ENCODE assay signal across 26 mouse cellular contexts in genomic region chr4:123643561-123643960, GRCm38 (mm10). TPM values are rescaled to one million over a fixed set of nuclear protein-coding genes. Genes with fewer than 3 reads are reported as not detected.
A peak's percentile ranks its signal among the peaks of the same experiment; 100 is the strongest.
DNase-seq lines count a peak whose midpoint lies in the region; ATAC-seq and TF ChIP-seq lines count a peak whose summit lies in the region.
"Had no signal": no experiment of that assay in that cellular context is flagged by ENCODE, and none has a peak within 500 bp of the region (broad histone marks: within the 10 kb centered on the region; RNA-seq: fewer than 3 reads in every experiment).

No protein-coding gene starts in this region.

- peak; percentile 28; the same call in 1 of the 2 replicates for ATAC-seq in lung, embryonic 14.5 days (ENCODE audit: insufficient read depth)
- no peak for ATAC-seq in limb, embryonic 15.5 days (ENCODE audit: insufficient number of reproducible peaks, low FRiP score, low TSS enrichment, low read depth)
- ATAC-seq: activated CD4-positive, CD25-positive, alpha-beta regulatory T cell, adult 4 months; forebrain, embryonic 14.5 days; liver, postnatal 0 days; Patski had no signal

- H3K4me3 ChIP-seq in lung, embryonic 14.5 days (ENCODE audit: low read depth, low read length): no peak overlapping the region
- H3K4me3 ChIP-seq in lung, adult 2 months (replicated peaks; ENCODE audit: extremely low read depth, low read depth, low read length): no peak overlapping the region
- no peak overlapping the region for H3K4me3 ChIP-seq in ES-Bruce4 (ENCODE audit: low read depth, low read length)
- H3K4me3 ChIP-seq in limb, embryonic 15.5 days: no peak overlapping the region
- H3K4me3 ChIP-seq: erythroblast, embryonic 14.5 days; heart, embryonic 10.5 days; megakaryocyte, embryonic 14.5 days; neural tube, embryonic 13.5 days had no signal

- no peak for TF ChIP-seq POLR2A in lung, adult 2 months (IDR thresholded peaks at IDR 0.05; ENCODE audit: borderline replicate concordance, extremely low read depth, low read depth, low read length)
- TF ChIP-seq POLR2A in ES-Bruce4 (IDR thresholded peaks at IDR 0.05; ENCODE audit: insufficient read depth, low read length): no peak

- DNase-seq in cerebellum, postnatal 10 days: peak; percentile 31 to 47
- DNase-seq in cerebellum, adult 9-10 months: no peak
- no peak for DNase-seq in lung, embryonic 14.5 days
- no peak for DNase-seq in lung, adult 2 months
- no peak for DNase-seq in right cerebral cortex, postnatal 36 days (ENCODE audit: low spot score in 2 of 2)
- no peak for DNase-seq in adrenal gland, adult 2 months
- DNase-seq: adrenal gland, postnatal 25 days; embryo, embryonic 11 days; gastrocnemius, postnatal 25 days; heart, postnatal 10 days; kidney, adult 18-20 months; kidney, postnatal 25 days; layer of hippocampus, adult 9-11 months; liver; liver, postnatal 0 days; retina, postnatal 1 day; thymus, adult 18-20 months had no signal

- WGBS in lung, embryonic 14.5 days: 64% methylated on average over 6 of the region's 6 CpGs
- 56% methylated on average over 6 of the region's 6 CpGs for WGBS in lung, adult 2 months
- 75% methylated on average over 6 of the region's 6 CpGs for WGBS in limb, embryonic 15.5 days

- no peaks in the 10 kb centered on the region for H3K27me3 ChIP-seq in lung, embryonic 14.5 days (ENCODE audit: insufficient read depth, low read length)
- no peaks in the 10 kb centered on the region for H3K27me3 ChIP-seq in ES-Bruce4 (ENCODE audit: control insufficient read depth, insufficient read depth, low read length, poor library complexity, severe bottlenecking)
- no peaks in the 10 kb centered on the region for H3K27me3 ChIP-seq in limb, embryonic 15.5 days
- H3K27me3 ChIP-seq: neural tube, embryonic 13.5 days; Patski had no signal

- no peaks in the 10 kb centered on the region for H3K9me3 ChIP-seq in lung, embryonic 14.5 days (ENCODE audit: low read depth, low read length)
- H3K9me3 ChIP-seq in ES-Bruce4 (replicated peaks; ENCODE audit: control insufficient read depth, insufficient read depth, low read length, poor library complexity, severe bottlenecking): no peaks in the 10 kb centered on the region
- no peaks in the 10 kb centered on the region for H3K9me3 ChIP-seq in limb, embryonic 15.5 days
- H3K9me3 ChIP-seq: heart, embryonic 10.5 days; neural tube, embryonic 13.5 days had no signal

- H3K9ac ChIP-seq in lung, embryonic 14.5 days: no peak overlapping the region
- no peak overlapping the region for H3K9ac ChIP-seq in ES-Bruce4 (ENCODE audit: low read depth, poor library complexity, severe bottlenecking)
- no peak overlapping the region for H3K9ac ChIP-seq in limb, embryonic 15.5 days
- H3K9ac ChIP-seq: liver, postnatal 0 days; neural tube, embryonic 13.5 days had no signal

- H3K27ac ChIP-seq in lung, embryonic 14.5 days (ENCODE audit: low read depth): 0 out of 2 replicates have a peak overlapping the region, but pooled peaks have one; percentile 25
- H3K27ac ChIP-seq in ES-Bruce4 (ENCODE audit: insufficient read depth, low read length): peak overlapping the region; percentile 38
- H3K27ac ChIP-seq in limb, embryonic 15.5 days: peak overlapping the region; percentile 7; the same call in 1 of the 2 replicates
- H3K27ac ChIP-seq: heart, embryonic 10.5 days; neural tube, embryonic 13.5 days had no signal

- no peaks in the 10 kb centered on the region for H3K36me3 ChIP-seq in lung, embryonic 14.5 days (ENCODE audit: insufficient read depth)
- H3K36me3 ChIP-seq in ES-Bruce4 (ENCODE audit: control insufficient read depth, insufficient read depth, low read length, poor library complexity, severe bottlenecking): peaks cover 5% of the 10 kb centered on the region; the same call in 1 of the 2 replicates
- no peaks in the 10 kb centered on the region for H3K36me3 ChIP-seq in limb, embryonic 15.5 days

- TF ChIP-seq CTCF in lung, embryonic 14.5 days (IDR thresholded peaks at IDR 0.05; ENCODE audit: low read depth): no peak
- no peak for TF ChIP-seq CTCF in lung, adult 2 months (IDR thresholded peaks at IDR 0.05; ENCODE audit: insufficient read depth, low read length)
- TF ChIP-seq CTCF in ES-Bruce4 (IDR thresholded peaks at IDR 0.05; ENCODE audit: low read depth, low read length): no peak

- H3K4me2 ChIP-seq in lung, embryonic 14.5 days: no peak overlapping the region
- H3K4me2 ChIP-seq in limb, embryonic 15.5 days: no peak overlapping the region
- H3K4me2 ChIP-seq: neural tube, embryonic 13.5 days had no signal

- TF ChIP-seq EP300 in ES-Bruce4 (IDR thresholded peaks at IDR 0.05; ENCODE audit: insufficient read depth, low read depth, low read length): no peak

- H3K4me1 ChIP-seq in lung, embryonic 14.5 days (ENCODE audit: insufficient read depth): no peaks in the 10 kb centered on the region
- peaks cover 17% of the 10 kb centered on the region for H3K4me1 ChIP-seq in lung, adult 2 months (ENCODE audit: control insufficient read depth, insufficient read depth, low read length)
- no peaks in the 10 kb centered on the region for H3K4me1 ChIP-seq in ES-Bruce4 (ENCODE audit: control insufficient read depth, insufficient read depth, low read length)
- H3K4me1 ChIP-seq in limb, embryonic 15.5 days: peaks cover 10% of the 10 kb centered on the region
- H3K4me1 ChIP-seq: heart, embryonic 10.5 days; megakaryocyte, embryonic 14.5 days had no signal

RNA-seq across cellular contexts. Expression of gene Macf1, which starts 40.6 kb away (rescaled TPM):
- 103 and 107 TPM in 2 replicates for polyA plus RNA-seq in lung, embryonic 14.5 days (2014; fragmentation: Nextera tagmentation; extraction: Ambion mirVana)
- 216 and 249 TPM in 2 replicates for polyA plus RNA-seq in lung, adult 2 months (2012; rRNA removed)
- 251 and 257 TPM in 2 replicates for polyA plus RNA-seq in ES-Bruce4 (2011; ENCODE audit: insufficient read depth, insufficient read length, low read depth, missing spikeins)
- polyA plus RNA-seq in limb, embryonic 15.5 days (2015; fragmentation: Nextera tagmentation; extraction: Ambion mirVana): 43.2 and 47.4 TPM in 2 replicates
- 100 to 1,000 TPM; 122 to 138 TPM for total RNA-seq in adrenal gland, adult 2 months (2021)
- 29.1 and 37.6 TPM in 2 replicates for polyA plus RNA-seq in adrenal gland, adult 2 months (2012; rRNA removed)

Comparison
In these comparisons a context has a peak if more than half of its experiments do, and no peak if none do; other contexts are left out.
1. DNase-seq: peak in cerebellum, postnatal 10 days (2 of 2); none in cerebellum, adult 9-10 months (single experiment), lung, embryonic 14.5 days (single experiment), lung, adult 2 months (single experiment), right cerebral cortex, postnatal 36 days (0 of 2) and adrenal gland, adult 2 months (single experiment).
2. Peak in every context shown above with its lines, with median percentiles within 50 percentile points of each other: H3K27ac ChIP-seq.